Mouse (Mus musculus) testis, adult 2 months (tissue): Measurements from ENCODE around the gene Ppp1cc. TPM values are rescaled to one million over a fixed set of nuclear protein-coding genes. Genes with fewer than 3 reads are reported as not detected.

ENCODE experiments used
- H3K27ac ChIP-seq: fragments of 200-500 bp; 2 replicates; pipeline ENCODE4 v1.5.1; 2012; ENCODE audit warnings: low read depth, low read length; ENCODE audit not compliant: control insufficient read depth, insufficient read depth
- H3K27me3 ChIP-seq: fragments of 200-500 bp; 2 replicates; pipeline ENCODE4 v1.6.1; 2012; ENCODE audit warnings: mild to moderate bottlenecking, low read length, moderate library complexity; ENCODE audit not compliant: control insufficient read depth, insufficient read depth
- H3K36me3 ChIP-seq: fragments of 200-500 bp; 2 replicates; pipeline ENCODE4 v1.6.1; 2012; ENCODE audit warnings: mild to moderate bottlenecking, low read length; ENCODE audit not compliant: control insufficient read depth, insufficient read depth
- H3K4me1 ChIP-seq: fragments of 200-500 bp; 2 replicates; pipeline ENCODE4 v1.6.1; 2012; ENCODE audit warnings: low read length; ENCODE audit not compliant: control insufficient read depth, insufficient read depth
- H3K4me3 ChIP-seq: fragments of 200-500 bp; 2 replicates; pipeline ENCODE4 v1.5.1; 2012; ENCODE audit warnings: low read depth, mild to moderate bottlenecking, low read length, moderate library complexity, mixed read lengths; ENCODE audit not compliant: control insufficient read depth
- CTCF ChIP-seq: fragments of 200-500 bp; IDR thresholded peaks from 2 replicates; pipeline ENCODE4 v1.5.1; 2012; ENCODE audit warnings: low read depth, mild to moderate bottlenecking, inconsistent platforms, low read length, moderate library complexity; ENCODE audit not compliant: control insufficient read depth, insufficient read depth, insufficient replicate concordance
- POLR2A ChIP-seq: fragments of 200-500 bp; IDR thresholded peaks from 2 replicates; pipeline ENCODE4 v1.6.1; 2012; ENCODE audit warnings: low read depth, mild to moderate bottlenecking, inconsistent platforms, low read length, moderate library complexity; ENCODE audit not compliant: control insufficient read depth
- polyA plus RNA-seq: library from polyadenylated mRNA; depleted of rRNA; stranded (reverse); fragments of >200 nt; gene quantifications from 2 replicates; pipeline ENCODE4 v1.2.3, GENCODE M21; 2012; rRNA removed

Gene Ppp1cc
- polyA plus RNA-seq, 1 experiment = 524 TPM

- Histone ChIP-seq H3K36me3 (no peaks in the 10 kb centered on the region), H3K4me1 (peaks cover 4% of the 10 kb centered on the region), H3K27ac (no peak overlapping the region), H3K4me3 (no peak overlapping the region), H3K27me3 (no peaks in the 10 kb centered on the region)
- TF ChIP-seq CTCF = no peak
- no peak for TF ChIP-seq POLR2A
Observed at GRCm38 (mm10) chr5:122219655-122220629, 61.9 kb downstream of the Ppp1cc start.

- Histone ChIP-seq H3K27me3 (no peaks in the 10 kb centered on the region), H3K27ac (no peak overlapping the region), H3K36me3 (no peaks in the 10 kb centered on the region), H3K4me1 (peaks cover 13% of the 10 kb centered on the region), H3K4me3 (no peak overlapping the region)
- no peak for TF ChIP-seq POLR2A
- no peak for TF ChIP-seq CTCF
Observed at GRCm38 (mm10) chr5:122221085-122221484, 63.0 kb downstream of the Ppp1cc start.

- Histone ChIP-seq H3K27ac (no peak overlapping the region), H3K4me1 (peaks cover 19% of the 10 kb centered on the region), H3K27me3 (no peaks in the 10 kb centered on the region), H3K36me3 (no peaks in the 10 kb centered on the region), H3K4me3 (no peak overlapping the region)
- TF ChIP-seq CTCF (no peak), POLR2A (no peak)
Observed at GRCm38 (mm10) chr5:122224291-122224690, 66.2 kb downstream of the Ppp1cc start.

Other genes starting within 250 kb of the Ppp1cc start
- gene Cux2, start 108.2 kb upstream of the Ppp1cc start, polyA plus RNA-seq = 7.5 and 9.1 TPM in 2 replicates
- gene Myl2, start 57.3 kb upstream of the Ppp1cc start, polyA plus RNA-seq = 1.4 and 1.5 TPM in 2 replicates
- gene Ccdc63, start 17.5 kb upstream of the Ppp1cc start, polyA plus RNA-seq = 288 and 313 TPM in 2 replicates
- 0.93 and 0.99 TPM in 2 replicates for gene Hvcn1, start 48.5 kb downstream of the Ppp1cc start, polyA plus RNA-seq
- 59.8 and 63.3 TPM in 2 replicates for gene Tctn1, start 106.2 kb downstream of the Ppp1cc start, polyA plus RNA-seq
- 47.8 and 48.0 TPM in 2 replicates for gene Pptc7, start 126.1 kb downstream of the Ppp1cc start, polyA plus RNA-seq
- 23.1 and 28.0 TPM in 2 replicates for gene Rad9b, start 196.0 kb downstream of the Ppp1cc start, polyA plus RNA-seq
- gene Vps29, start 196.1 kb downstream of the Ppp1cc start, polyA plus RNA-seq = 51.0 and 57.4 TPM in 2 replicates
- gene Gpn3, start 213.6 kb downstream of the Ppp1cc start, polyA plus RNA-seq = 27.6 and 27.8 TPM in 2 replicates
- gene Fam216a, start 214.1 kb downstream of the Ppp1cc start, polyA plus RNA-seq = 171 and 178 TPM in 2 replicates
- 35.0 and 35.1 TPM in 2 replicates for gene Arpc3, start 233.6 kb downstream of the Ppp1cc start, polyA plus RNA-seq